Mouse (Mus musculus) neural tube, embryonic 14.5 days (tissue): ENCODE data around the gene Hapln2. TPM values are rescaled to one million over a fixed set of nuclear protein-coding genes. Genes with fewer than 3 reads are reported as not detected.

Source experiments
- ATAC-seq: fragments of 200-750 bp; cut with Nextera tagmentation; 2 replicates; pipeline ENCODE4 v1.8.0; 2017; ENCODE audit warnings: low read depth, mild to moderate bottlenecking, moderate TSS enrichment, moderate library complexity
- H3K27ac ChIP-seq: fragments of 300-500 bp; sonication (generic); 2 replicates; pipeline ENCODE4 v1.5.1; 2014; ENCODE audit warnings: low read depth, mild to moderate bottlenecking, control low read depth, low read length, moderate library complexity, mixed read lengths
- H3K27me3 ChIP-seq: fragments of 300-500 bp; sonication (generic); 2 replicates; pipeline ENCODE4 v1.6.1; 2014; ENCODE audit warnings: low read length; ENCODE audit not compliant: control insufficient read depth, insufficient read depth
- H3K36me3 ChIP-seq: fragments of 300-500 bp; sonication (generic); 2 replicates; pipeline ENCODE4 v1.6.1; 2014; ENCODE audit warnings: low read length, mixed read lengths; ENCODE audit not compliant: control insufficient read depth, insufficient read depth
- H3K4me1 ChIP-seq: fragments of 300-500 bp; sonication (generic); 2 replicates; pipeline ENCODE4 v1.6.1; 2014; ENCODE audit warnings: low read length; ENCODE audit not compliant: control insufficient read depth, insufficient read depth
- H3K4me2 ChIP-seq: fragments of 300-500 bp; sonication (generic); 2 replicates; pipeline ENCODE4 v1.6.1; 2014; ENCODE audit warnings: mild to moderate bottlenecking, low read depth, low read length, control low read depth
- H3K4me3 ChIP-seq: fragments of 300-500 bp; sonication (generic); 2 replicates; pipeline ENCODE4 v1.5.1; 2014; ENCODE audit warnings: low read depth, low read length, control low read depth, mixed read lengths
- H3K9ac ChIP-seq: fragments of 300-500 bp; sonication (generic); replicated peaks from 2 replicates; pipeline ENCODE4 v1.6.1; 2014; ENCODE audit warnings: low read depth, mild to moderate bottlenecking, control low read depth, low read length, mixed read lengths
- H3K9me3 ChIP-seq: fragments of 300-500 bp; sonication (generic); 2 replicates; pipeline ENCODE4 v1.6.1; 2016; ENCODE audit warnings: low read length; ENCODE audit not compliant: control insufficient read depth
- WGBS: fragments of 180-500 bp; shearing (Covaris S2); extraction: QIAGEN DNeasy Blood & Tissue Kit; methylation state at CpG from one replicate; pipeline ENCODE4 v1.1.7; 2014; 5-methylcytosine and 5-hydroxymethylcytosine counted together
- polyA plus RNA-seq: library from polyadenylated mRNA; unstranded; fragments of >200 nt; fragmentation: Nextera tagmentation; extraction: Ambion mirVana; gene quantifications from 2 replicates; pipeline ENCODE4 v1.2.1, GENCODE M21; 2014

The Hapln2 gene
- polyA plus RNA-seq, 1 experiment from 2014 or later, result 0.76 TPM

GRCm38 (mm10) chr3:87996971-87997614 is 30.3 kb downstream of the Hapln2 start:
- H3K27ac ChIP-seq, result no peak overlapping the region
- peaks cover 73% of the 10 kb centered on the region for H3K27me3 ChIP-seq
- under 1% methylated on average over 49 of the region's 49 CpGs for WGBS
- H3K4me3 ChIP-seq, result peak overlapping the region; percentile 37
- peak overlapping the region; percentile 66 for H3K4me2 ChIP-seq
- H3K4me1 ChIP-seq, result peaks cover 21% of the 10 kb centered on the region
- no peak for ATAC-seq
- no peaks in the 10 kb centered on the region for H3K36me3 ChIP-seq
- H3K9me3 ChIP-seq, result no peaks in the 10 kb centered on the region
- peak overlapping the region; percentile 56; the same call in 1 of the 2 replicates for H3K9ac ChIP-seq

GRCm38 (mm10) chr3:87996401-87996800 is 31.0 kb downstream of the Hapln2 start:
- H3K27ac ChIP-seq, result no peak overlapping the region
- peak overlapping the region; percentile 66 for H3K4me2 ChIP-seq
- peak overlapping the region; percentile 37; the same call in 1 of the 2 replicates for H3K4me3 ChIP-seq
- no peak for ATAC-seq
- H3K36me3 ChIP-seq, result no peaks in the 10 kb centered on the region
- H3K27me3 ChIP-seq, result peaks cover 67% of the 10 kb centered on the region
- H3K9me3 ChIP-seq, result no peaks in the 10 kb centered on the region
- WGBS, result 5% methylated on average over 15 of the region's 15 CpGs
- H3K9ac ChIP-seq, result no peak overlapping the region
- peaks cover 21% of the 10 kb centered on the region for H3K4me1 ChIP-seq

- H3K4me1 ChIP-seq, result peaks cover 21% of the 10 kb centered on the region
- H3K4me2 ChIP-seq, result no peak overlapping the region
- H3K27ac ChIP-seq, result no peak overlapping the region
- H3K36me3 ChIP-seq, result no peaks in the 10 kb centered on the region
- H3K4me3 ChIP-seq, result no peak overlapping the region
- no peaks in the 10 kb centered on the region for H3K9me3 ChIP-seq
- 36% methylated on average over 11 of the region's 11 CpGs for WGBS
- H3K9ac ChIP-seq, result no peak overlapping the region
- H3K27me3 ChIP-seq, result peaks cover 58% of the 10 kb centered on the region
- ATAC-seq, result no peak
Measured at GRCm38 (mm10) chr3:87995331-87995730, 32.1 kb downstream of the Hapln2 start.

GRCm38 (mm10) chr3:87993436-87993835 is 33.9 kb downstream of the Hapln2 start:
- no peak for ATAC-seq

GRCm38 (mm10) chr3:87989935-87990334 is 37.4 kb downstream of the Hapln2 start:
- no peak for ATAC-seq
- no peak overlapping the region for H3K4me2 ChIP-seq
- H3K27me3 ChIP-seq, result peaks cover 11% of the 10 kb centered on the region
- no peak overlapping the region for H3K27ac ChIP-seq
- H3K4me1 ChIP-seq, result peaks cover 14% of the 10 kb centered on the region; the same call in 1 of the 2 replicates
- WGBS, result 41% methylated on average over 10 of the region's 10 CpGs
- no peak overlapping the region for H3K9ac ChIP-seq
- no peaks in the 10 kb centered on the region for H3K9me3 ChIP-seq
- H3K36me3 ChIP-seq, result no peaks in the 10 kb centered on the region
- no peak overlapping the region for H3K4me3 ChIP-seq

More at GRCm38 (mm10) chr3:87993436-87993835, 33.9 kb downstream of the Hapln2 start:
- Histone ChIP-seq H3K27ac (no peak overlapping the region), H3K27me3 (peaks cover 41% of the 10 kb centered on the region), H3K36me3 (no peaks in the 10 kb centered on the region), H3K9me3 (no peaks in the 10 kb centered on the region), H3K9ac (no peak overlapping the region), H3K4me3 (no peak overlapping the region), H3K4me1 (peaks cover 9% of the 10 kb centered on the region; the same call in 1 of the 2 replicates), H3K4me2 (no peak overlapping the region)
- WGBS, result 8% methylated on average over 6 of the region's 6 CpGs

- Histone ChIP-seq H3K4me2 (peak overlapping the region; percentile 56), H3K9me3 (no peaks in the 10 kb centered on the region), H3K36me3 (no peaks in the 10 kb centered on the region), H3K4me1 (peaks cover 29% of the 10 kb centered on the region), H3K9ac (peak overlapping the region; percentile 49), H3K27me3 (no peaks in the 10 kb centered on the region; the same call in 1 of the 2 replicates), H3K27ac (peak overlapping the region; percentile 58; the same call in 1 of the 2 replicates), H3K4me3 (peak overlapping the region; percentile 31)
- no peak for ATAC-seq
- WGBS, result 10% methylated on average over 15 of the region's 15 CpGs
Measured at GRCm38 (mm10) chr3:87988068-87988467, 39.3 kb downstream of the Hapln2 start.

GRCm38 (mm10) chr3:87987633-87988032 is 39.8 kb downstream of the Hapln2 start:
- Histone ChIP-seq H3K27me3 (no peaks in the 10 kb centered on the region), H3K4me3 (peak overlapping the region; percentile 31), H3K27ac (peak overlapping the region; percentile 66; the same call in 1 of the 2 replicates), H3K9ac (peak overlapping the region; percentile 49), H3K4me2 (peak overlapping the region; percentile 56), H3K36me3 (no peaks in the 10 kb centered on the region), H3K9me3 (no peaks in the 10 kb centered on the region), H3K4me1 (peaks cover 31% of the 10 kb centered on the region)
- ATAC-seq, result peak; percentile 68
- WGBS, result under 1% methylated on average over 15 of the region's 15 CpGs

- Histone ChIP-seq H3K27ac (peak overlapping the region; percentile 66; the same call in 1 of the 2 replicates), H3K9me3 (no peaks in the 10 kb centered on the region), H3K4me1 (peaks cover 38% of the 10 kb centered on the region), H3K4me3 (peak overlapping the region; percentile 31), H3K4me2 (peak overlapping the region; percentile 56), H3K9ac (0 out of 2 replicates have a peak overlapping the region, but pooled peaks have one; percentile 17), H3K27me3 (no peaks in the 10 kb centered on the region), H3K36me3 (no peaks in the 10 kb centered on the region)
- peak; percentile 83 for ATAC-seq
- WGBS, result under 1% methylated on average over 17 of the region's 17 CpGs
Measured at GRCm38 (mm10) chr3:87986868-87987267, 40.5 kb downstream of the Hapln2 start.
